Mouse (Mus musculus) forebrain, postnatal 0 days (tissue): ENCODE data around the gene Cabp2. TPM values are rescaled to one million over a fixed set of nuclear protein-coding genes. Genes with fewer than 3 reads are reported as not detected.

Source experiments
- ATAC-seq: fragments of 200-750 bp; cut with Nextera tagmentation; 2 replicates; pipeline ENCODE4 v1.8.0; 2017; ENCODE audit warnings: mild to moderate bottlenecking, moderate library complexity
- DNase-seq: peaks from one replicate; pipeline ENCODE4 v3.0.0-alpha.2; 2015
- H3K27ac ChIP-seq: fragments of 300-500 bp; sonication (generic); 2 replicates; pipeline ENCODE4 v1.5.1; 2014; ENCODE audit warnings: low read depth, mild to moderate bottlenecking, antibody characterized with exemption, low read length, moderate library complexity, mixed read lengths
- H3K27me3 ChIP-seq: fragments of 300-500 bp; sonication (generic); 2 replicates; pipeline ENCODE4 v1.6.1; 2014; ENCODE audit warnings: mild to moderate bottlenecking, low read length, mixed read lengths; ENCODE audit not compliant: insufficient read depth
- H3K36me3 ChIP-seq: fragments of 300-500 bp; sonication (generic); 2 replicates; pipeline ENCODE4 v1.6.1; 2014; ENCODE audit warnings: mild to moderate bottlenecking, moderate library complexity; ENCODE audit not compliant: insufficient read depth
- H3K4me1 ChIP-seq: fragments of 300-500 bp; sonication (generic); 2 replicates; pipeline ENCODE4 v1.6.1; 2014; ENCODE audit warnings: antibody characterized with exemption; ENCODE audit not compliant: insufficient read depth
- H3K4me2 ChIP-seq: fragments of 300-500 bp; sonication (generic); 2 replicates; pipeline ENCODE4 v1.6.1; 2014; ENCODE audit warnings: low read depth, mild to moderate bottlenecking, moderate library complexity
- H3K4me3 ChIP-seq: fragments of 300-500 bp; sonication (generic); 2 replicates; pipeline ENCODE4 v1.5.1; 2014; ENCODE audit warnings: low read depth, low read length, mixed read lengths
- H3K9ac ChIP-seq: fragments of 300-500 bp; sonication (generic); 2 replicates; pipeline ENCODE4 v1.6.1; 2014; ENCODE audit warnings: mild to moderate bottlenecking
- H3K9me3 ChIP-seq: fragments of 300-500 bp; sonication (generic); 2 replicates; pipeline ENCODE4 v1.6.1; 2016; ENCODE audit warnings: low read length
- CTCF ChIP-seq: sonication (generic); IDR thresholded peaks from 2 replicates; pipeline ENCODE4 v1.5.1; 2016; ENCODE audit warnings: antibody characterized with exemption, control low read depth, low read depth
- WGBS: fragments of 180-500 bp; shearing (Covaris S2); extraction: QIAGEN DNeasy Blood & Tissue Kit; methylation state at CpG from one replicate; pipeline ENCODE4 v1.1.7; 2014; 5-methylcytosine and 5-hydroxymethylcytosine counted together
- polyA plus RNA-seq: library from polyadenylated mRNA; unstranded; fragments of >200 nt; fragmentation: Nextera tagmentation; extraction: Ambion mirVana; gene quantifications from 2 replicates; pipeline ENCODE4 v1.2.1, GENCODE M21; 2015
- total RNA-seq: library from RNA; depleted of rRNA; stranded (reverse); fragments of >200 nt; gene quantifications from 2 replicates; pipeline ENCODE4 v1.2.3, GENCODE M21; 2014

Gene Cabp2
- total and polyA plus RNA-seq, 2 experiments from 2014 or later: not detected

DNA sequence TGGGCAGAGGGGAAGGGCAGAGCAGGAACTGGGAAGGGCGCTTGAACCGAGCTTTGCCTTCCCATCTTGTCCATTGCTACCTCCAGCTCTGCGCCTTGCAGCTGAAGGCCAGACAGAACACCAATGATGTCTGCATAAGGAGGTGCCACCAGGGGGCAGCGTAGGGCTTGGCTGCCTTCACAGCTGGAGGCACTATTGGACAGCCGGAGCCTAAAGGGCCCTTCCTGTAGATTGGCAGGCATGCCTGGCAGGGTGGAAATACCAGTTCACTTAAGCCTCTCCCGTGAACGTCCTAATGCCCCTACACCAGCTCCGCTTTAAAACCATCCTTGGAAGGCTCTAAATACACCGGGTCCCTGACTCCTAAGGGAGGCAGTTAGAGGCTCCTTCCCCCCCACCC is 17.7 kb downstream of the Cabp2 start:
- peaks cover 6% of the 10 kb centered on the region for H3K36me3 ChIP-seq
- H3K4me1 ChIP-seq: 0 out of 2 replicates have a peak, but pooled peaks cover 11% of the 10 kb centered on the region
- no peak overlapping the region for H3K27ac ChIP-seq
- peak overlapping the region; percentile 76; the same call in 1 of the 2 replicates for H3K4me2 ChIP-seq
- no peak overlapping the region for H3K4me3 ChIP-seq
- no peaks in the 10 kb centered on the region for H3K9me3 ChIP-seq
- DNase-seq: peak; percentile 86
- 10% methylated on average over 9 of the region's 9 CpGs for WGBS
- no peak overlapping the region for H3K9ac ChIP-seq
- no peaks in the 10 kb centered on the region for H3K27me3 ChIP-seq
- no peak for ATAC-seq
- peak; percentile 91 for TF ChIP-seq CTCF

GRCm38 (mm10) chr19:4099837-4100717 is 18.7 kb downstream of the Cabp2 start, which contains the start of gene Pitpnm1:
TSS of gene Pitpnm1 (plus strand) at chr19:4099998.
- DNase-seq: no peak
- WGBS: 3% methylated on average over 53 of the region's 53 CpGs
- H3K9me3 ChIP-seq: no peaks in the 10 kb centered on the region

GRCm38 (mm10) chr19:4100718-4101261 is 19.4 kb downstream of the Cabp2 start:
- peak overlapping the region; percentile 63 for H3K4me3 ChIP-seq
- peak; percentile 12 for ATAC-seq
- peak overlapping the region; percentile 76 for H3K4me2 ChIP-seq
- no peaks in the 10 kb centered on the region for H3K27me3 ChIP-seq
- peak; percentile 78 for DNase-seq
- 2% methylated on average over 51 of the region's 52 CpGs for WGBS
- H3K9me3 ChIP-seq: no peaks in the 10 kb centered on the region
- H3K36me3 ChIP-seq: peaks cover 19% of the 10 kb centered on the region
- peak overlapping the region; percentile 84 for H3K9ac ChIP-seq
- H3K4me1 ChIP-seq: 0 out of 2 replicates have a peak, but pooled peaks cover 11% of the 10 kb centered on the region
- no peak; the same call in 1 of the 2 replicates for TF ChIP-seq CTCF
- peak overlapping the region; percentile 71 for H3K27ac ChIP-seq

More at GRCm38 (mm10) chr19:4099837-4100717, 18.7 kb downstream of the Cabp2 start, which contains the start of gene Pitpnm1:
- H3K4me2 ChIP-seq: peak within 1 kb of the TSS; percentile 76
- peaks cover 12% of the 10 kb centered on the region for H3K36me3 ChIP-seq
- peak within 1 kb of the TSS; percentile 84 for H3K9ac ChIP-seq
- H3K4me1 ChIP-seq: 0 out of 2 replicates have a peak, but pooled peaks cover 11% of the 10 kb centered on the region
- no peak for TF ChIP-seq CTCF
- ATAC-seq: no peak
- no peaks in the 10 kb centered on the region for H3K27me3 ChIP-seq
- peak within 1 kb of the TSS; percentile 71; the same call in 1 of the 2 replicates for H3K27ac ChIP-seq
- H3K4me3 ChIP-seq: peak within 1 kb of the TSS; percentile 63

GRCm38 (mm10) chr19:4101466-4101865 is 20.1 kb downstream of the Cabp2 start:
- DNase-seq: no peak

DNA sequence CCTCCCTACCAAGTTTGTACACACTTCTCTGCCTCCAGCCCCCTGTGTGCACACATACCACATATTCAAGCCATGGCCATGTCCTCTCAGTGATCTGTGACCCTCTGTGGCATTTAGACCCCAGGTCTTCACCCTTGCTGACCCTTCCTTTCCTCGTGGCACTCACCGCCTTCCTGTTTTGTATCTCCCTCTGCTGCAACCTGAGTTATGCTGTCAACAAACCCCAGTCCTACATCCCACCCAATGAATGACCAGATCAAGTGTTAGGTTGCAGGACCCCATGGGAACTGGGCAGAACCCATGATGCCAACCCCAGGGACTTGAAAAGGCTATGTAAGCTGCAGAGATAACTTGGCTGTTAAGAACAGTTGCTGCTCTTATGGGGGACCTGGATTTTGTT is 20.7 kb downstream of the Cabp2 start:
- H3K9ac ChIP-seq: no peak overlapping the region
- no peak overlapping the region; the same call in 1 of the 2 replicates for H3K4me3 ChIP-seq
- no peak for DNase-seq
- TF ChIP-seq CTCF: no peak
- ATAC-seq: no peak
- H3K9me3 ChIP-seq: no peaks in the 10 kb centered on the region
- H3K36me3 ChIP-seq: peaks cover 30% of the 10 kb centered on the region
- no peaks in the 10 kb centered on the region for H3K27me3 ChIP-seq
- 91% methylated on average over 2 of the region's 2 CpGs for WGBS
- H3K4me1 ChIP-seq: 0 out of 2 replicates have a peak, but pooled peaks cover 7% of the 10 kb centered on the region
- H3K27ac ChIP-seq: no peak overlapping the region
- peak overlapping the region; percentile 76; the same call in 1 of the 2 replicates for H3K4me2 ChIP-seq

More at GRCm38 (mm10) chr19:4101466-4101865, 20.1 kb downstream of the Cabp2 start:
- 0 out of 2 replicates have a peak overlapping the region, but pooled peaks have one; percentile 29 for H3K27ac ChIP-seq
- peak overlapping the region; percentile 76 for H3K4me2 ChIP-seq
- peaks cover 24% of the 10 kb centered on the region for H3K36me3 ChIP-seq
- peak overlapping the region; percentile 63 for H3K4me3 ChIP-seq
- peak; percentile 37; the same call in 1 of the 2 replicates for TF ChIP-seq CTCF
- 56% methylated on average over 6 of the region's 6 CpGs for WGBS
- H3K4me1 ChIP-seq: 0 out of 2 replicates have a peak, but pooled peaks cover 7% of the 10 kb centered on the region
- H3K9me3 ChIP-seq: no peaks in the 10 kb centered on the region
- H3K27me3 ChIP-seq: no peaks in the 10 kb centered on the region
- H3K9ac ChIP-seq: peak overlapping the region; percentile 84
- ATAC-seq: no peak

GRCm38 (mm10) chr19:4102626-4103025 is 21.2 kb downstream of the Cabp2 start:
- no peak for TF ChIP-seq CTCF
- DNase-seq (no peak), ATAC-seq (no peak)
- no peak overlapping the region for H3K4me2 ChIP-seq
- WGBS: 96% methylated on average over 12 of the region's 12 CpGs
- H3K27ac ChIP-seq: no peak overlapping the region
- no peak overlapping the region for H3K4me3 ChIP-seq
- H3K9ac ChIP-seq: no peak overlapping the region
- H3K36me3 ChIP-seq: peaks cover 34% of the 10 kb centered on the region
- 0 out of 2 replicates have a peak, but pooled peaks cover 7% of the 10 kb centered on the region for H3K4me1 ChIP-seq
- H3K27me3 ChIP-seq: no peaks in the 10 kb centered on the region
- H3K9me3 ChIP-seq: no peaks in the 10 kb centered on the region
